Mouse (Mus musculus): ENCODE measurements at regions not wholly inside any gene's neighbourhood (a gene's known extent, or its start where the extent isn't known, plus 50 kb on each side); places are given as distances from the start of the nearest gene placed in this dataset.

DNA sequence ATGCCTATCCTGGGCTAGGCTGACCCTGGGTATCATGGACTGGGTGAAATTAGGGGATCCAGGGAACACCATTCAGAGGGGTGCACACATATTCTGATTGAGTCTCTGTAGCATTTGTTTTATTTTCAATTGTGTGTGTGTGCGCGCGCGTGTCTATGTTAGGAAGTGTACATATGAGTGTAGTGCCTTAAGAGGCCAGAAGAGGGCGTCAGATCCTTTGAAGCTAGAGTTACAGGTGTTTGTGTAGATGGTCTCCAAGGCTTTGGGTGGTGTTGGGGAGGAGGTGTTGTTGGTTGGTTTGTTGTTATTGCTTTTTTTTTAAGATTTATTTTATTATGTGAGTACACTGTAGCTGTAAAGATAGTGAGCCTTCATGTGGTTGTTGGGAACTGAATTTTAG, 147.4 kb upstream of the Clint1 start:
- no peaks in the 10 kb centered on the region for H3K36me3 ChIP-seq (ENCODE audit: control insufficient read depth, insufficient read depth, low read length)

DNA sequence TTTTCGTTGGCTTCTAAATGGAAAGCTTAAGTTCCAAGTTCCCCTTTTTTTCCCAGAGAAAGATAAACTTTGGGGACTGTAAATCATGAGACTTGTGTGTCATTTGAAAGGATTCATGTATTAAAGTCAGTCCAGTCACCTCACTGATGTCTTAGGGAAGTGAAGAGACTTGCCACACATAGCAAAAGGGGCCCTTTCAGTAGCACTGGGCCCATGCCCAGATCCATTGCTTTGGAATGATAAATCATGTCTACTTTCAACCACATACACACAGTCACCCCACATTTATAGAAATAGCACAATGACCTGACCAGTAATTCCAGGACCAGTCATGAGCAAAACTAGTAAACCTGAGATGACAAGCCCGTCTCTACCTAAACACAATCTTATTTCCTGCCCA, 133.2 kb upstream of the Clint1 start:
- no peak for TF ChIP-seq CTCF (IDR thresholded peaks at IDR 0.05; ENCODE audit: extremely low read depth, insufficient read depth, insufficient read length, insufficient replicate concordance)
- no peak for TF ChIP-seq POLR2A (IDR thresholded peaks at IDR 0.05; ENCODE audit: low read depth, low read length)
- 49% methylated on average over 2 of the region's 2 CpGs for WGBS
- no peak overlapping the region for H3K27ac ChIP-seq (ENCODE audit: insufficient read depth, low read length)
- DNase-seq (ENCODE audit: low read depth in 1 of 2, low spot score in 2 of 2) = no peak
- H3K36me3 ChIP-seq (ENCODE audit: control insufficient read depth, insufficient read depth, low read length) = no peaks in the 10 kb centered on the region
- no peaks in the 10 kb centered on the region for H3K4me1 ChIP-seq (ENCODE audit: control insufficient read depth, insufficient read depth, insufficient read length)
- H3K4me3 ChIP-seq (ENCODE audit: extremely low read depth, insufficient read depth, insufficient read length) = no peak overlapping the region
- H3K27me3 ChIP-seq (ENCODE audit: control insufficient read depth, insufficient read depth, low read length) = peaks cover 2% of the 10 kb centered on the region; the same call in 1 of the 2 replicates

More for the DNA sequence above, 147.4 kb upstream of the Clint1 start:
- DNase-seq (ENCODE audit: low read depth in 1 of 2, low spot score in 2 of 2) = no peak
- no peak for TF ChIP-seq CTCF (IDR thresholded peaks at IDR 0.05; ENCODE audit: extremely low read depth, insufficient read depth, insufficient read length, insufficient replicate concordance)
- TF ChIP-seq POLR2A (IDR thresholded peaks at IDR 0.05; ENCODE audit: low read depth, low read length) = no peak
- no peaks in the 10 kb centered on the region for H3K27me3 ChIP-seq (ENCODE audit: control insufficient read depth, insufficient read depth, low read length)
- 71% methylated on average over 5 of the region's 5 CpGs for WGBS
- no peaks in the 10 kb centered on the region for H3K4me1 ChIP-seq (ENCODE audit: control insufficient read depth, insufficient read depth, insufficient read length)
- no peak overlapping the region for H3K27ac ChIP-seq (ENCODE audit: insufficient read depth, low read length)
- no peak overlapping the region for H3K4me3 ChIP-seq (ENCODE audit: extremely low read depth, insufficient read depth, insufficient read length)

DNA sequence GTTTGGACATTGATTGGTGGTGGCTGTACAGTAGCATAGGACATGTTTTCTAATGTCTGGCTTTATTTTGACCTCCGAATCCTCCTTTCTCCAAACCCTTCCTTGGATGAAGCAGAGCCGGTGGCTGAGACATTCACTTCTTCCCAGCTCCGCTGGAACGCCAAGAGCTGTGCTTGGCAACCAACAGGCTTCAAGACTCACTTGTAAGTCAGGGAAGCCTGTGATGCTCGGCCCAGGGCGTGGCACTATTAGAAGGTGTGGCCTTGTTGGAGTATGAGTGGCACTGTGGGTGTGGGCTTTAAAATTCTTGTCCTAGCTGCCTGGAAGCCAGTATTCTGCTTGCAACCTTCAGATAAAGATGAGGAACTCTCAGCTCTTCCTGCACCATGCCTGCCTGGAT, 132.0 kb upstream of the Clint1 start:
- peaks cover 2% of the 10 kb centered on the region; the same call in 1 of the 2 replicates for H3K27me3 ChIP-seq (ENCODE audit: control insufficient read depth, insufficient read depth, low read length)
- WGBS = 89% methylated on average over 6 of the region's 6 CpGs
- TF ChIP-seq POLR2A (IDR thresholded peaks at IDR 0.05; ENCODE audit: low read depth, low read length) = no peak
- TF ChIP-seq CTCF (IDR thresholded peaks at IDR 0.05; ENCODE audit: extremely low read depth, insufficient read depth, insufficient read length, insufficient replicate concordance) = no peak

DNA sequence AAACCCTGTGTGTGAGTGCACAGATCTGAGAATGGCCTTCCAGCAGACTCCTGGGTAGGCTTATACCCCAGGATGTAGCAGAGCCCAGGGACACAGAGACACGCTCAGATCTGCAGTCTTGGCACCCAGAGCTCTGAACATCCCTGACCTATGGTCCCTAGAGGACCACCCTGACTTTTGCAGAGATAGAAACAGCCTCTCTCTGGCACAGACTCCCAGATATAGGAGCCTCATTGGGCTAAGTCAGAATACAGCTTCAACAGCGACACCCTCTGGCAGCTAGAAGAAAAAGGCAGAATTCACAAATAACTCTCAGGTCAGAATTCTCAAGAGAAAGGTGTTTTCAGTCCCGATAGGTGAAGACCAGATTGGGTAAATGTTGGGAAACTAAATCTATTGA, 115.3 kb upstream of the Clint1 start:
- Histone ChIP-seq H3K27me3 (ENCODE audit: control insufficient read depth, insufficient read depth, low read length) (no peaks in the 10 kb centered on the region), H3K4me1 (ENCODE audit: control insufficient read depth, insufficient read depth, insufficient read length) (no peaks in the 10 kb centered on the region), H3K27ac (ENCODE audit: insufficient read depth, low read length) (no peak overlapping the region), H3K36me3 (ENCODE audit: control insufficient read depth, insufficient read depth, low read length) (no peaks in the 10 kb centered on the region), H3K4me3 (ENCODE audit: extremely low read depth, insufficient read depth, insufficient read length) (no peak overlapping the region)
- TF ChIP-seq POLR2A (IDR thresholded peaks at IDR 0.05; ENCODE audit: low read depth, low read length) (no peak), CTCF (IDR thresholded peaks at IDR 0.05; ENCODE audit: extremely low read depth, insufficient read depth, insufficient read length, insufficient replicate concordance) (no peak)
- DNase-seq (ENCODE audit: low read depth in 1 of 2, low spot score in 2 of 2) = no peak
- 64% methylated on average over 3 of the region's 3 CpGs for WGBS

More for the DNA sequence above, 132.0 kb upstream of the Clint1 start:
- no peak overlapping the region for H3K4me3 ChIP-seq (ENCODE audit: extremely low read depth, insufficient read depth, insufficient read length)
- no peak for DNase-seq (ENCODE audit: low read depth in 1 of 2, low spot score in 2 of 2)
- H3K36me3 ChIP-seq (ENCODE audit: control insufficient read depth, insufficient read depth, low read length) = no peaks in the 10 kb centered on the region
- H3K4me1 ChIP-seq (ENCODE audit: control insufficient read depth, insufficient read depth, insufficient read length) = no peaks in the 10 kb centered on the region
- no peak overlapping the region for H3K27ac ChIP-seq (ENCODE audit: insufficient read depth, low read length)

DNA sequence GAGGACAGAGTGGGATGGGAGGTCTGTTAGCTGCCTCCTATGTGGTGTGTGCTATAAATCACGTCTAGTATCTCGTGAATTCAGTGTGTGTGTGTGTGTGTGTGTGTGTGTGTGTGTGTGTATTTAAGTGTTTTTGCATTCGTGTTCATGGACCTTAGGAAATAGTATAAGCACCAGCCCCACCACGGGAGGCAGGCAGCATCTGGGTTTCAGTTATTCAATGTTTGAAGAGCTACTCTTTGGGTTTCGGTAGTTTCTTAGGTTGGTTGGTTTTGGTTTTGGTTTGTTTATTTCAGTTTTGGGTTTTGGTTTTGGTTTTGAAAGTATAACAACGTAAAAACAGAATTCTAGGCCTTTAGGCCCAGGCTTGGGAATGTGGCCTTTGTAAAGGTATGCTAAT, 113.5 kb upstream of the Clint1 start:
- TF ChIP-seq CTCF (IDR thresholded peaks at IDR 0.05; ENCODE audit: extremely low read depth, insufficient read depth, insufficient read length, insufficient replicate concordance) = no peak
- no peak for TF ChIP-seq POLR2A (IDR thresholded peaks at IDR 0.05; ENCODE audit: low read depth, low read length)
- DNase-seq (ENCODE audit: low read depth in 1 of 2, low spot score in 2 of 2) = no peak

DNA sequence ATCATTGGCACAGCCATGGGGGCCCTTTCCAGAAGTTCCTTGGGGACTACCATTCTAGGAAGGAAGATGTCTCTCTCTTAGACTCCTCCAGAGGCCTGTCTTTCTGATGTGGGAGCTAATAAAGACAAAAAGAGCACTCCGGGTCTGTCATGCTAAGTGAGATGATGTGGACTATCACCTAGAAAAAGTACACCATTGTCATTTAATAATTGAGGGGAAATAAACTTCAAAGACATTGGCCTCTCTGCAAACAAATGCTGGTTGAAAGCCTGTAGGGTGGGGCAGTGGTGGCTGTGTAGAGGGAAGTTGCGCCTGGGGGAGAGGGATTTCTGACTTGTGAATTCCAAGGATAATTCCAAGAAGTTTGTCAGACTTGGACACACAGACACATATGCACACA, 105.9 kb upstream of the Clint1 start:
- no peaks in the 10 kb centered on the region for H3K36me3 ChIP-seq (ENCODE audit: control insufficient read depth, insufficient read depth, low read length)
- no peak for TF ChIP-seq POLR2A (IDR thresholded peaks at IDR 0.05; ENCODE audit: low read depth, low read length)
- TF ChIP-seq CTCF (IDR thresholded peaks at IDR 0.05; ENCODE audit: extremely low read depth, insufficient read depth, insufficient read length, insufficient replicate concordance) = no peak
- WGBS = 86% methylated on average over 2 of the region's 2 CpGs

More for the DNA sequence above, 113.5 kb upstream of the Clint1 start:
- Histone ChIP-seq H3K4me3 (ENCODE audit: extremely low read depth, insufficient read depth, insufficient read length) (no peak overlapping the region), H3K36me3 (ENCODE audit: control insufficient read depth, insufficient read depth, low read length) (no peaks in the 10 kb centered on the region), H3K4me1 (ENCODE audit: control insufficient read depth, insufficient read depth, insufficient read length) (no peaks in the 10 kb centered on the region), H3K27me3 (ENCODE audit: control insufficient read depth, insufficient read depth, low read length) (no peaks in the 10 kb centered on the region), H3K27ac (ENCODE audit: insufficient read depth, low read length) (no peak overlapping the region)
- WGBS = 76% methylated on average over 6 of the region's 6 CpGs

DNA sequence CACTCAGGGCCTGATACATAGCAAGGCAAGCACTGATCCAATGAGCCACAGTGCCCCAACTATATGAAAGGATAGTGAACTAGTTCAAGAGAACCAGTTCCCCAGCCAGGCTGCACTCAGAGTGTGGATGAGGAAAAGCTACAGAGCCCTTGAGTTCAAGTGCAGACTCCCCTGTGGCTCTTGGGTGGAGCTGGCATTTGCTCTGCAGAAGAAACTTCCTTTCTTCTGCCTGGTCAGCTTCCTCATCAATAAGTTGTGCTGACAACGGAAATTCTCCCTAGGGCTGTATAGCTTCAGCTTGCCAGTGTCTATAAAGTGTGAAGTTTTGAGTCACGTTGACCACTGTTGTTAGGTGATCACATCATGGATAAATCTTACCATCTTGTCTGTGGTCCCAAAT, 101.6 kb upstream of the Clint1 start:
- no peak for DNase-seq (ENCODE audit: low read depth in 1 of 2, low spot score in 2 of 2)
- Histone ChIP-seq H3K27ac (ENCODE audit: insufficient read depth, low read length) (no peak overlapping the region), H3K27me3 (ENCODE audit: control insufficient read depth, insufficient read depth, low read length) (no peaks in the 10 kb centered on the region), H3K4me3 (ENCODE audit: extremely low read depth, insufficient read depth, insufficient read length) (no peak overlapping the region), H3K4me1 (ENCODE audit: control insufficient read depth, insufficient read depth, insufficient read length) (peaks cover 2% of the 10 kb centered on the region; the same call in 1 of the 2 replicates), H3K36me3 (ENCODE audit: control insufficient read depth, insufficient read depth, low read length) (no peaks in the 10 kb centered on the region)
- no peak for TF ChIP-seq CTCF (IDR thresholded peaks at IDR 0.05; ENCODE audit: extremely low read depth, insufficient read depth, insufficient read length, insufficient replicate concordance)
- no peak for TF ChIP-seq POLR2A (IDR thresholded peaks at IDR 0.05; ENCODE audit: low read depth, low read length)
- 47% methylated on average over 2 of the region's 2 CpGs for WGBS

More for the DNA sequence above, 105.9 kb upstream of the Clint1 start:
- no peak overlapping the region for H3K27ac ChIP-seq (ENCODE audit: insufficient read depth, low read length)
- H3K4me1 ChIP-seq (ENCODE audit: control insufficient read depth, insufficient read depth, insufficient read length) = no peaks in the 10 kb centered on the region
- no peak for DNase-seq (ENCODE audit: low read depth in 1 of 2, low spot score in 2 of 2)
- no peak overlapping the region for H3K4me3 ChIP-seq (ENCODE audit: extremely low read depth, insufficient read depth, insufficient read length)
- no peaks in the 10 kb centered on the region for H3K27me3 ChIP-seq (ENCODE audit: control insufficient read depth, insufficient read depth, low read length)

Data from spleen, adult 2 months (tissue).